Mouse (Mus musculus) left cerebral cortex, adult 2 months (tissue): Measurements from ENCODE around the gene Polr3c. TPM values are rescaled to one million over a fixed set of nuclear protein-coding genes. Genes with fewer than 3 reads are reported as not detected.
A peak's percentile ranks its signal among the peaks of the same experiment; 100 is the strongest.

Experiments used
- DNase-seq, 2 experiments: peaks; one replicate each; pipeline ENCODE4 v3.0.0; 2021 to 2022; ENCODE audit warnings: low spot score in 2 of 2, mixed read lengths in 1 of 2; ENCODE audit errors: extremely low spot score in 1 of 2
- H3K27ac ChIP-seq: fragments of 200-600 bp; 2 replicates; pipeline ENCODE4 v1.8.1; 2022
- H3K4me3 ChIP-seq: fragments of 200-600 bp; 2 replicates; pipeline ENCODE4 v1.8.1; 2022
- CTCF ChIP-seq: fragments of 200-600 bp; IDR thresholded peaks from 2 replicates; pipeline ENCODE4 v1.8.1; 2022; ENCODE audit warnings: antibody characterized with exemption, mild to moderate bottlenecking, moderate library complexity
- intact Hi-C: fragments of 180-260 bp; cut with DNase I; formaldehyde crosslinking; loops from one replicate; pipeline ENCODE4 v1.15.1; 2025
- total RNA-seq, 2 experiments: library from RNA; stranded (reverse); gene quantifications; 2 replicates each; pipeline ENCODE4 v1.2.3; 2021

Gene Polr3c
- total RNA-seq, 2 experiments from 2014 or later = 22.7 to 25.3 TPM

GRCm38 (mm10) chr3:96684822-96685156, 42.6 kb downstream of the Polr3c start:
- no peak for DNase-seq
- peak overlapping the region; percentile 17 for H3K4me3 ChIP-seq
- TF ChIP-seq CTCF = no peak
- intact Hi-C loops = no loop called here
- H3K27ac ChIP-seq = peak overlapping the region; percentile 7; the same call in 1 of the 2 replicates

DNA sequence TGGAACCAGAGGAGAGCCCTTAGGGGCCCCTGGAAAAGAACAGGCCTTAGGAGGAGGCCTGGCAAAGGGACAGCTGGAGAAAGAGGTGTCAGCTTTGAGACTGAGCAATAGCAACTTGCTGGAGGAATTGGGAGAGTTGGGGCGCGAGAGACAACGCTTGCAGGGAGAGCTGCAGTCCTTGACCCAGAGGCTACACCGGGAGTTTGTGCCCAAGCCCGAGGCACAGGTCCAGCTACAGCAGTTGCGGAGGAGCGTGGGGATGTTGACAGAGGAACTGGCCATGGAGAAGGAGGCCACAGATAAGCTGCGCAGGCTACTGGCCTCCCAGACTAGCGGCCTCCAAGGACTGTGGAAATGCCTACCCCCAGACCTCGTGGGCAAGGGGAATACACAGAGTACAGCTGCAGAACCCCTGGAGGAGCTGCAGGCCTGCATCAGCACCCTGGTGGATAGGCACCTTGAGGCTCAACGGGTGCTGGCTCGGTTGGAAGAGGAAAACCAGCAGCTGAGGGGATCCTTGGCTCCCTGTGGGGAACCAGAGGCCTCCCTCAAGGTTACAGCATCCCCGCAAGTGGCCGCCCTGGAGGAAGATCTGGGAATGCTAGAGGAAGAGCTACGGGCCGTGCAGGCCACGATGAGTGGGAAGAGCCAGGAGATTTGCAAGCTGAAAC, 43.1 kb downstream of the Polr3c start:
- Histone ChIP-seq H3K27ac (peak overlapping the region; percentile 7; the same call in 1 of the 2 replicates), H3K4me3 (no peak overlapping the region; the same call in 1 of the 2 replicates)
- no peak for DNase-seq
- intact Hi-C loops = no loop called here
- TF ChIP-seq CTCF = no peak

DNA sequence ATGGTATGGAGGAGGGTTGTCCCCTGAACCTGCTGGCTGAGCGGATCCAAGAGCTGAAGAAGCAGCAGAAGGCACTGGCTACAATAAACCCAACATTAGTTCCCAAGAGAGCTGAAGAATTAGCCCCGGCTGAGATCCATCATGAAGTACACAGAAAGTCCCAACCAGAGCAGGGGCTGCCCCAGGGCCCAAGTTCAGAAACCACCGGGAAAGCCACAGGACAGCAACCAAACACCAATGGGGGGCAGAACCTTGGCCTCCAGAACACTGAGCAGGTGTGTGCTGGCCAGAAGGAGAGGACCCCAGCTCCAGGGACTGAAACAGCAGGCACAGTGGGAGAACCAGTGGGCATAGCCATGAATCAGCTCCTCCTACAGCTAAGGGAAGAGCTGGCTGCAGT, 43.9 kb downstream of the Polr3c start:
- intact Hi-C loops = no loop called here
- no peak for TF ChIP-seq CTCF

GRCm38 (mm10) chr3:96680269-96680956, 47.0 kb downstream of the Polr3c start:
- no peak overlapping the region for H3K4me3 ChIP-seq
- H3K27ac ChIP-seq = no peak overlapping the region
- TF ChIP-seq CTCF = no peak
- intact Hi-C loops = no loop called here
- DNase-seq = no peak

More for the DNA sequence above, 43.9 kb downstream of the Polr3c start:
- no peak for DNase-seq
- Histone ChIP-seq H3K27ac (no peak overlapping the region), H3K4me3 (no peak overlapping the region)

- no peak for DNase-seq
- intact Hi-C loops = no loop called here
- no peak for TF ChIP-seq CTCF
- H3K4me3 ChIP-seq = no peak overlapping the region
- no peak overlapping the region for H3K27ac ChIP-seq
Observed at GRCm38 (mm10) chr3:96679159-96679674, 48.2 kb downstream of the Polr3c start.

DNA sequence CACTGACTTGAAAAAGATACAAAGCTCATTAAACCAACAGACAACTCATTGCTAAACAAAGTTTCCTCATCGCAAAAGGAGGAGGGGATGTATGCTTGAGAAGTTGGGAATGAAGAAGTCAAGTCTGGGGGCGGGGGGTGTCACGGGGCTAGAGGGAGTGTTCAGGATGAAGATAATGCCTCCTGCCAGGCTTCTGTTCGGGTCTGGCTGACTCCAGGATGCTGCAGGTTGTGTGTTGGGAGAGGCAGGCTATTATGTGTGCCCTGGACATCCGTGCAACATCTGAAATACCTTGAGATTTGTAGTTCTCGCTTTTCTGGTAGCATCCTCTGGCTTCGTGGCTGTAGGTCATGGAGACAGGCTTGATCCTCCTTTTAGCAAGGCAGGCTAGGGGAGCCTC, 49.0 kb downstream of the Polr3c start:
- intact Hi-C loops = no loop called here
- DNase-seq = no peak
- no peak overlapping the region for H3K4me3 ChIP-seq
- no peak for TF ChIP-seq CTCF
- no peak overlapping the region for H3K27ac ChIP-seq

GRCm38 (mm10) chr3:96675690-96676089, 51.7 kb downstream of the Polr3c start:
- DNase-seq = no peak
- Histone ChIP-seq H3K27ac (no peak overlapping the region), H3K4me3 (no peak overlapping the region)
- intact Hi-C loops = no loop called here
- no peak for TF ChIP-seq CTCF

DNA sequence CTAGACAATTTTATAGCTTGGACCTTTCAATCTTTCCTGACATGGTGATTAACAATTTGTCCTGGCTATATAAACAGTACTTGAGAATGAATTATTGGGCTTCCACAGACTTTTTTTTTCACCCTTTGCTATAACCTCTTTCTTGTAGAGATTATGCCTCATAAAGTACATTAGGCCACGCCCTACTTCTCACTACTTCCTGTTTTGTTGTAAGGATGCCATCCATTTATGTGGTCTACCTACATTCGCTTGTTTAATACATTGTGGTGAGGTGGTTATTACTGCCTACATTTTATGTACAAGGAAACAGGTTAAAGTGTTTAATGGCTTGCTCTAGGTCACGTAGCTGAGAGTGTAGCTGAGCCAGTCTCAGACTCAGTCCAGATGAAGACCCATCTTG, 52.3 kb downstream of the Polr3c start:
- H3K27ac ChIP-seq = no peak overlapping the region
- intact Hi-C loops = no loop called here
- no peak for DNase-seq
- H3K4me3 ChIP-seq = no peak overlapping the region
- no peak for TF ChIP-seq CTCF

- intact Hi-C loops = no loop called here
- Histone ChIP-seq H3K4me3 (no peak overlapping the region), H3K27ac (no peak overlapping the region)
- no peak for DNase-seq
- TF ChIP-seq CTCF = no peak
Observed at GRCm38 (mm10) chr3:96674442-96674841, 53.0 kb downstream of the Polr3c start.

- no peak for DNase-seq
- no peak for TF ChIP-seq CTCF
- intact Hi-C loops = no loop called here
- H3K27ac ChIP-seq = no peak overlapping the region
- H3K4me3 ChIP-seq = no peak overlapping the region
Observed at GRCm38 (mm10) chr3:96673514-96673913, 53.9 kb downstream of the Polr3c start.

DNA sequence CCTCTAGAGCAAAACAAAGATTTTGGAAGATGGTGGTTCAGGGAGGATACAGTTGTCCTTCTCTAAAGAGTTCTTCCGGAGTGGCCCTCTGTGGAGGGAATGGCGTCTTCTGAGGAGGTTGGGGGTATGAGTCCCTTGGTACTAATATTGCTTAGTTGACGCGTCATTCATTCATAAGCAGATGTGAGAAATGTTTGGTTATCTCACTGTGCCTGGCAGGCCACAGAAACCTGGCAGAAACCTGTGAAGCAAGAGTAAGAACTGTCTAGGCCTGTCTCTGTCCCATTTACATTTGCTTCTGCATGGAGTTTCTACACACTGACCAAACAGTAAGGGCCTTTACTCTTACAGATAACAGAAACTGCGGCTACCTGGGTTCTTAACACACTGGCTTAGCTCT, 55.9 kb downstream of the Polr3c start:
- intact Hi-C loops = loop anchor here (2.0 kb wide), 1 partner anchor 25 kb away; the partner anchor contains the start of gene Pias3
- DNase-seq = no peak
- TF ChIP-seq CTCF = no peak
- Histone ChIP-seq H3K4me3 (no peak overlapping the region), H3K27ac (no peak overlapping the region)

DNA sequence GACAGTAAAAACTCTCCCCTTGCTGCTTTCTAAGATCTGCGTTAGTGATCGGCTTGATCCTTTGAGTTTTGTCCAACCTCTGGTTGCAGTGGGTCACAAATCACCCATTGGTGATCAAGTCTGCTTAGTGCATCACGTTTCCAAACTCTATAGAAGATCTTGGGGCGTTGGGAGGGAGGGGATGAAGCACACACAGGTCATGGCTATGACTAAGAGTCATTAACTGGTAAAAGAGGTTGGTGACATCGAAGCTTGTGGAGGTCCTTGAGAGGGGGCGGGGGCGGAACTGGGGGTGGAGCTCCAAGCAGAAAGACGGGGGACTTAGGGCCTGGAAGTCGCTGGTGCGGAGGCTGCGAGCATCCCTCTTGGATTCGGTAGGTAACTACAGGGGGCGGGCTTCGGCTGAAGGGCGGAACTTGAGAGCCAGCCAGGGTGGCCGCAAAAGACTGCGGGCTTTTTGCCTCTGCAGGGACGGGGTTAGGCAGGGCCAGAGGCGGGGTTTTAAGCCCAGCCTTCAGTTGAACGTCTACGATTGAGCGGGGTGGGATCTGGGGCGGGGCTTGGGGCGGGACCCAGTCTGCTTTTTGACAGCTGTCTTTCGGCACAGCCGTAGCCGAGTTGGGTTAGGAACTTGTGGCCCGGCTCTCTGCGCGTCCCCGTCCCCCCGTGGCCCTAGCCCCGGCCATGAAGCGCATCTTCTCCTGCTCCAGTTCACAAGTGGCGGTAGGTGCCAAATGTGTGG, 57.5 kb downstream of the Polr3c start, which contains the start of gene Ankrd35:
TSS of gene Ankrd35 (plus strand) at position 405 of the 742 bp plus-strand sequence.
- Histone ChIP-seq H3K4me3 (peak within 1 kb of the TSS; percentile 63), H3K27ac (peak within 1 kb of the TSS; percentile 66; the same call in 1 of the 2 replicates)
- intact Hi-C loops = loop anchor here (2.0 kb wide), 1 partner anchor 27 kb away; the partner anchor contains the start of gene Pias3
- TF ChIP-seq CTCF = peak; percentile 30
- peak; percentile 65 to 70 for DNase-seq
